Mouse (Mus musculus): Measurements from ENCODE around the gene Nipa1.

The Nipa1 gene

DNA sequence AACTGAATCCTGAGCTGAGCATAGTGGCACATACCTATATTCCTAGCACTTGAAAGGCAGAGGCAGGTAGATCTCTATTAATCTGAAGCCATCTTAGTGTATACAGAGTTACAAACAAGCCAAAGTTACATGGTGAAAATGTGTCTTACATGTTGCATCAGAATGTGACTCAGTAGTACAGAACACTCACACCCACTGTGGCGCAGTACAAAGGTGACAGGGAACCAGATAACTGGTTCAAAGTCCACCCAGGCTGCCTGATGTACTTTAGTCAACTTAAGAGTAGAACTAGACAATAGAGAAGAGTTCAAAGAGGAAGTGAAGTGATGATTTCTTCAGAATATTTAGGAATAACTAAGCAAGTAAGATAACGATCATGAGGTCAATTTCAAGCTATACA, 84.7 kb downstream of the Nipa1 start:
- no peak for ATAC-seq (ENCODE audit: low TSS enrichment)

DNA sequence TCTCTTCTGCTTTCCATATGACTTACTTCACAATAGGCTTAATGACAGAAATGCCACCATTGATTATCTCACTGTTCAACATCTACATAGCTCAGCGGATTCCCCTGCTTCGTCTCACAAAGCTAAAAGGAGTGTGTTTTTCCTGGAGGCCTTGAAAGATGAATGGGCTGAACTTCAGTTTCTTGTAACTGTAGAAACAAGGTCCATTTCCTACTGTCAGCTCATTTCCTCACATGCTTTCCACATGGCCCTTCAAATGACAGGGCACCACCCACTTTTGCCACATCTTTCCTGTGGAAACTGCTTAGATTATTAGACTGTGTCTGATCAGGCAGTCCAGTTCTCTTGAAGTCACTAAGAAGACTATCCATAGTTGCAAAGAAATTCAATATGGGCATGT, 91.1 kb downstream of the Nipa1 start:
- no peak for ATAC-seq (ENCODE audit: low TSS enrichment)

Data from frontal cortex, adult (tissue).